Mouse (Mus musculus) MEL (cell line): ENCODE data around the gene Fam19a5. TPM values are rescaled to one million over a fixed set of nuclear protein-coding genes. Genes with fewer than 3 reads are reported as not detected.

Experiments used
- DNase-seq: peaks from one replicate; pipeline ENCODE4 v3.0.0; 2011; ENCODE audit warnings: low read depth, low spot score
- H3K27ac ChIP-seq: 2 replicates; pipeline ENCODE4 v1.5.1; 2012; ENCODE audit warnings: low read depth, mild to moderate bottlenecking, control low read depth, low read length, moderate library complexity; ENCODE audit not compliant: control insufficient read depth
- H3K27me3 ChIP-seq, 2 experiments: fragments of 150-350 bp in 1 of 2; sonication (generic) in 1 of 2; 2 replicates each; pipeline ENCODE4 v1.6.1; 2012; ENCODE audit warnings: low read length in 2 of 2, mild to moderate bottlenecking in 2 of 2, improper control_type of control experiment in 1 of 2, moderate library complexity in 1 of 2; ENCODE audit not compliant: insufficient read depth in 2 of 2, control insufficient read depth in 1 of 2
- H3K36me3 ChIP-seq, 2 experiments: 2 replicates each; pipeline ENCODE4 v1.6.1; 2012 to 2014; ENCODE audit warnings: low read length in 2 of 2, improper control_type of control experiment in 1 of 2, inconsistent platforms in 1 of 2, mild to moderate bottlenecking in 1 of 2; ENCODE audit not compliant: insufficient read depth in 2 of 2, control insufficient read depth in 1 of 2
- H3K4me1 ChIP-seq, 2 experiments: fragments of 150-350 bp in 1 of 2; sonication (generic) in 1 of 2; 2 replicates each; pipeline ENCODE4 v1.6.1; 2012; ENCODE audit warnings: low read length in 2 of 2, improper control_type of control experiment in 1 of 2, mild to moderate bottlenecking in 1 of 2; ENCODE audit not compliant: insufficient read depth in 2 of 2, control insufficient read depth in 1 of 2
- H3K4me3 ChIP-seq, 2 experiments: fragments of 150-350 bp in 1 of 2; sonication (generic) in 1 of 2; 2 replicates each; pipeline ENCODE4 v1.5.1; 2012; ENCODE audit warnings: low read depth in 2 of 2, low read length in 2 of 2, mild to moderate bottlenecking in 2 of 2, moderate library complexity in 2 of 2, control low read depth in 1 of 2, improper control_type of control experiment in 1 of 2; ENCODE audit not compliant: control insufficient read depth in 1 of 2, insufficient read depth in 1 of 2
- H3K79me2 ChIP-seq: 2 replicates; pipeline ENCODE4 v1.6.1; 2012; ENCODE audit warnings: mild to moderate bottlenecking, low read length, moderate library complexity; ENCODE audit not compliant: control insufficient read depth, poor library complexity, insufficient read depth
- H3K9ac ChIP-seq: 2 replicates; pipeline ENCODE4 v1.6.1; 2012; ENCODE audit warnings: low read depth, mild to moderate bottlenecking, control low read depth, low read length, moderate library complexity; ENCODE audit not compliant: control insufficient read depth, poor library complexity, severe bottlenecking
- H3K9me3 ChIP-seq: fragments of 150-350 bp; sonication (generic); replicated peaks from 2 replicates; pipeline ENCODE4 v1.6.1; 2012; ENCODE audit warnings: mild to moderate bottlenecking, low read length, improper control_type of control experiment, moderate library complexity; ENCODE audit not compliant: insufficient read depth
- CHD2 ChIP-seq: IDR thresholded peaks from 2 replicates; pipeline ENCODE4 v1.6.1; 2011; ENCODE audit warnings: low read length, improper control_type of control experiment
- E2F4 ChIP-seq: IDR thresholded peaks from 2 replicates; pipeline ENCODE4 v1.6.1; 2011; ENCODE audit warnings: low read depth, low read length, improper control_type of control experiment, borderline replicate concordance
- ELF1 ChIP-seq: IDR thresholded peaks from 2 replicates; pipeline ENCODE4 v1.6.1; 2014; ENCODE audit warnings: low read depth, mild to moderate bottlenecking, inconsistent platforms, low read length, improper control_type of control experiment, moderate library complexity
- ETS1 ChIP-seq: IDR thresholded peaks from 2 replicates; pipeline ENCODE4 v1.6.1; 2012; ENCODE audit warnings: low read depth, mild to moderate bottlenecking, inconsistent platforms, low read length, improper control_type of control experiment, moderate library complexity
- GABPA ChIP-seq: IDR thresholded peaks from 2 replicates; pipeline ENCODE4 v1.6.1; 2012; ENCODE audit warnings: low read depth, mild to moderate bottlenecking, inconsistent platforms, low read length, improper control_type of control experiment, moderate library complexity
- GATA1 ChIP-seq: IDR thresholded peaks from 2 replicates; pipeline ENCODE4 v1.6.1; 2011; ENCODE audit warnings: low read depth, low read length, improper control_type of control experiment
- HCFC1 ChIP-seq: IDR thresholded peaks from 2 replicates; pipeline ENCODE4 v1.6.1; 2012; ENCODE audit warnings: low read depth, mild to moderate bottlenecking, inconsistent platforms, low read length, improper control_type of control experiment, moderate library complexity
- JUND ChIP-seq: IDR thresholded peaks from 2 replicates; pipeline ENCODE4 v1.6.1; 2011; ENCODE audit warnings: low read depth, mild to moderate bottlenecking, improper control_type of control experiment, low read length
- KAT2A ChIP-seq: conservative IDR thresholded peaks from 2 replicates; pipeline ENCODE4 v1.6.1; 2012; ENCODE audit warnings: low read depth, low read length, improper control_type of control experiment, inconsistent platforms
- MAFK ChIP-seq: IDR thresholded peaks from 2 replicates; pipeline ENCODE4 v1.6.1; 2011; ENCODE audit warnings: low read depth, mild to moderate bottlenecking, low read length, improper control_type of control experiment, borderline replicate concordance
- MAX ChIP-seq: IDR thresholded peaks from 2 replicates; pipeline ENCODE4 v1.6.1; 2011; ENCODE audit warnings: low read length, improper control_type of control experiment
- MAZ ChIP-seq: IDR thresholded peaks from 2 replicates; pipeline ENCODE4 v1.6.1; 2012; ENCODE audit warnings: low read depth, mild to moderate bottlenecking, inconsistent platforms, low read length, improper control_type of control experiment
- MEF2A ChIP-seq: IDR thresholded peaks from 2 replicates; pipeline ENCODE4 v1.6.1; 2014; ENCODE audit warnings: low read depth, mild to moderate bottlenecking, inconsistent platforms, low read length, improper control_type of control experiment; ENCODE audit not compliant: poor library complexity, insufficient replicate concordance, severe bottlenecking; ENCODE audit errors: extremely low read depth
- MXI1 ChIP-seq: IDR thresholded peaks from 2 replicates; pipeline ENCODE4 v1.6.1; 2011; ENCODE audit warnings: mild to moderate bottlenecking, low read depth, low read length, improper control_type of control experiment
- MYB ChIP-seq: IDR thresholded peaks from 2 replicates; pipeline ENCODE4 v1.6.1; 2011; ENCODE audit warnings: mild to moderate bottlenecking, low read depth, low read length, improper control_type of control experiment
- POLR2AphosphoS2 ChIP-seq: IDR thresholded peaks from 2 replicates; pipeline ENCODE4 v1.6.1; 2011; ENCODE audit warnings: low read length, improper control_type of control experiment
- POLR2AphosphoS5 ChIP-seq: IDR thresholded peaks from 2 replicates; pipeline ENCODE4 v1.6.1; 2012; ENCODE audit warnings: low read depth, borderline replicate concordance, mild to moderate bottlenecking, inconsistent platforms, low read length, moderate library complexity, mixed read lengths
- RCOR1 ChIP-seq: IDR thresholded peaks from 2 replicates; pipeline ENCODE4 v1.6.1; 2012; ENCODE audit warnings: low read depth, mild to moderate bottlenecking, inconsistent platforms, low read length, improper control_type of control experiment
- SIN3A ChIP-seq: IDR thresholded peaks from 2 replicates; pipeline ENCODE4 v1.6.1; 2012; ENCODE audit warnings: low read length, improper control_type of control experiment, inconsistent platforms
- SMC3 ChIP-seq: IDR thresholded peaks from 2 replicates; pipeline ENCODE4 v1.6.1; 2011; ENCODE audit warnings: low read depth, low read length, improper control_type of control experiment
- TAL1 ChIP-seq: IDR thresholded peaks from 2 replicates; pipeline ENCODE4 v1.6.1; 2012; ENCODE audit warnings: mild to moderate bottlenecking, inconsistent platforms, low read length, moderate library complexity, mixed read lengths
- UBTF ChIP-seq: IDR thresholded peaks from 2 replicates; pipeline ENCODE4 v1.6.1; 2012; ENCODE audit warnings: low read depth, mild to moderate bottlenecking, inconsistent platforms, low read length, improper control_type of control experiment, moderate library complexity, borderline replicate concordance; ENCODE audit not compliant: insufficient read depth
- USF2 ChIP-seq, 2 experiments: IDR thresholded peaks; 2 replicates each; pipeline ENCODE4 v1.6.1; 2011 to 2012; ENCODE audit warnings: improper control_type of control experiment in 2 of 2, low read length in 2 of 2, borderline replicate concordance in 1 of 2, inconsistent platforms in 1 of 2, low read depth in 1 of 2, mild to moderate bottlenecking in 1 of 2; ENCODE audit not compliant: insufficient read depth in 1 of 2
- ZKSCAN1 ChIP-seq: IDR thresholded peaks from 2 replicates; pipeline ENCODE4 v1.6.1; 2012; ENCODE audit warnings: low read depth, mild to moderate bottlenecking, inconsistent platforms, low read length, improper control_type of control experiment, moderate library complexity
- ZNF384 ChIP-seq: IDR thresholded peaks from 2 replicates; pipeline ENCODE4 v1.6.1; 2012; ENCODE audit warnings: low read depth, mild to moderate bottlenecking, inconsistent platforms, low read length, improper control_type of control experiment
- polyA plus RNA-seq, 2 experiments: library from polyadenylated mRNA; stranded (reverse) in 1 of 2; unstranded in 1 of 2; fragments of >175 nt in 1 of 2; fragments of >200 nt in 1 of 2; gene quantifications; 2 replicates each; pipeline versions ENCODE4 v1.2.1 to v1.2.4; 2012; ENCODE audit warnings: low replicate concordance in 2 of 2, low read depth in 1 of 2; ENCODE audit not compliant: insufficient read length in 2 of 2, insufficient read depth in 1 of 2, missing spikeins in 1 of 2
- total RNA-seq: library from RNA; depleted of rRNA; stranded (reverse); fragments of 300-350 nt; gene quantifications from 2 replicates; pipeline ENCODE4 v1.2.3, GENCODE M21; 2012

Gene Fam19a5
- total and polyA plus RNA-seq, 3 experiments, result not detected

GRCm38 (mm10) chr15:87638270-87638669 lies 94.2 kb downstream of the Fam19a5 start:
- H3K9me3 ChIP-seq, result no peaks in the 10 kb centered on the region
- TF ChIP-seq GABPA (no peak), MXI1 (no peak), ETS1 (no peak), MAFK (no peak), HCFC1 (no peak), CHD2 (no peak), POLR2AphosphoS2 (no peak), MYB (no peak), MEF2A (no peak), MAX (no peak), SIN3A (no peak), KAT2A (no peak), SMC3 (no peak), POLR2AphosphoS5 (no peak), USF2 (IDR thresholded peaks at IDR 0.05; ENCODE audit: borderline replicate concordance in 1 of 2, insufficient read depth in 1 of 2, low read depth in 1 of 2, low read length in 2 of 2) (no peak), E2F4 (no peak)
- TF ChIP-seq, all 39 proteins: peak for 0

GRCm38 (mm10) chr15:87646313-87647061 lies 102.4 kb downstream of the Fam19a5 start:
- Histone ChIP-seq H3K9me3 (no peaks in the 10 kb centered on the region), H3K27me3 (no peaks in the 10 kb centered on the region), H3K27ac (no peak overlapping the region), H3K36me3 (no peaks in the 10 kb centered on the region), H3K79me2 (no peaks in the 10 kb centered on the region), H3K4me3 (no peak overlapping the region), H3K9ac (no peak overlapping the region), H3K4me1 (no peaks in the 10 kb centered on the region)
- TF ChIP-seq MXI1, result no peak
- TF ChIP-seq POLR2AphosphoS5, result no peak
- TF ChIP-seq ETS1, result no peak
- TF ChIP-seq MEF2A, result no peak
- TF ChIP-seq MYB, result no peak
- TF ChIP-seq JUND, result no peak
- no peak for TF ChIP-seq GABPA
- TF ChIP-seq RCOR1, result no peak
- no peak for TF ChIP-seq UBTF
- no peak for TF ChIP-seq MAFK
- no peak for TF ChIP-seq MAX
- TF ChIP-seq GATA1, result no peak
- TF ChIP-seq USF2 (IDR thresholded peaks at IDR 0.05; ENCODE audit: borderline replicate concordance in 1 of 2, insufficient read depth in 1 of 2, low read depth in 1 of 2, low read length in 2 of 2), result no peak
- no peak for TF ChIP-seq CHD2
- no peak for TF ChIP-seq ZKSCAN1
- no peak for TF ChIP-seq ELF1
- TF ChIP-seq MAZ, result no peak
- no peak for TF ChIP-seq ZNF384
- TF ChIP-seq TAL1, result no peak
- no peak for DNase-seq

More at GRCm38 (mm10) chr15:87638270-87638669, 94.2 kb downstream of the Fam19a5 start:
- Histone ChIP-seq H3K27me3 (no peaks in the 10 kb centered on the region), H3K9ac (no peak overlapping the region), H3K27ac (no peak overlapping the region), H3K4me3 (no peak overlapping the region), H3K79me2 (no peaks in the 10 kb centered on the region), H3K36me3 (no peaks in the 10 kb centered on the region), H3K4me1 (no peaks in the 10 kb centered on the region)
- no peak for DNase-seq
